Mouse (Mus musculus): ENCODE results near the gene Syce1l. TPM values are rescaled to one million over a fixed set of nuclear protein-coding genes. Genes with fewer than 3 reads are reported as not detected.

The Syce1l gene
- total RNA-seq, 2 experiments from 2014 or later: 0.74 to 0.92 TPM

- DNase-seq (ENCODE audit: low spot score in 2 of 2): no peak
These were observed 29.7 kb downstream of the Syce1l start for GRCm38 (mm10) chr8:113672599-113673255.

- DNase-seq (ENCODE audit: low spot score in 2 of 2): no peak
These were observed 30.3 kb downstream of the Syce1l start for GRCm38 (mm10) chr8:113673300-113673699.

- DNase-seq (ENCODE audit: low spot score in 2 of 2): no peak
These were observed 31.6 kb downstream of the Syce1l start for GRCm38 (mm10) chr8:113674611-113675010.

- no peak for DNase-seq (ENCODE audit: low spot score in 2 of 2)
These were observed 32.3 kb downstream of the Syce1l start for GRCm38 (mm10) chr8:113675281-113675680.

- no peak for DNase-seq (ENCODE audit: low spot score in 2 of 2)
These were observed 33.8 kb downstream of the Syce1l start for GRCm38 (mm10) chr8:113676811-113677210.

- DNase-seq (ENCODE audit: low spot score in 2 of 2): no peak
These were observed 36.3 kb downstream of the Syce1l start for GRCm38 (mm10) chr8:113679361-113679760.

GRCm38 (mm10) chr8:113687889-113688542, 45.0 kb downstream of the Syce1l start:
- DNase-seq (ENCODE audit: low spot score in 2 of 2): no peak

GRCm38 (mm10) chr8:113688543-113688915, 45.5 kb downstream of the Syce1l start:
- DNase-seq (ENCODE audit: low spot score in 2 of 2): no peak

- DNase-seq (ENCODE audit: low spot score in 2 of 2): no peak
These were observed 48.8 kb downstream of the Syce1l start for GRCm38 (mm10) chr8:113691622-113692343.

GRCm38 (mm10) chr8:113704968-113705367, 62.0 kb downstream of the Syce1l start:
- DNase-seq (ENCODE audit: low spot score in 2 of 2): no peak

Other genes starting within 250 kb of the Syce1l start
- gene Mon1b, start 7.6 kb upstream of the Syce1l start, total RNA-seq (2021): 10 to 100 TPM; 21.1 to 24.0 TPM
- gene Adamts18, start 205.5 kb downstream of the Syce1l start, total RNA-seq (2021): 1 to 10 TPM; 5.9 to 7.1 TPM